Mouse (Mus musculus) limb, embryonic 15.5 days (tissue): Measurements from ENCODE around the gene Sh3bgr. TPM values are rescaled to one million over a fixed set of nuclear protein-coding genes. Genes with fewer than 3 reads are reported as not detected.

Experiments
- ATAC-seq: fragments of 200-750 bp; cut with Nextera tagmentation; 2 replicates; pipeline ENCODE4 v1.8.0; 2017; ENCODE audit warnings: low read depth, moderate TSS enrichment; ENCODE audit not compliant: insufficient number of reproducible peaks, low FRiP score, low TSS enrichment
- H3K27ac ChIP-seq: fragments of 300-500 bp; sonication (generic); 2 replicates; pipeline ENCODE4 v1.5.1; 2015; ENCODE audit warnings: moderate library complexity, mild to moderate bottlenecking, inconsistent platforms
- H3K27me3 ChIP-seq: fragments of 300-500 bp; sonication (generic); 2 replicates; pipeline ENCODE4 v1.6.1; 2015; ENCODE audit warnings: inconsistent platforms
- H3K36me3 ChIP-seq: fragments of 300-500 bp; sonication (generic); 2 replicates; pipeline ENCODE4 v1.6.1; 2015; ENCODE audit warnings: inconsistent platforms
- H3K4me1 ChIP-seq: fragments of 300-500 bp; sonication (generic); 2 replicates; pipeline ENCODE4 v1.6.1; 2015; ENCODE audit warnings: inconsistent platforms
- H3K4me2 ChIP-seq: fragments of 300-500 bp; sonication (generic); 2 replicates; pipeline ENCODE4 v1.6.1; 2015; ENCODE audit warnings: mild to moderate bottlenecking, inconsistent platforms
- H3K4me3 ChIP-seq: fragments of 300-500 bp; sonication (generic); 2 replicates; pipeline ENCODE4 v1.5.1; 2015; ENCODE audit warnings: mild to moderate bottlenecking, inconsistent platforms
- H3K9ac ChIP-seq: fragments of 300-500 bp; sonication (generic); 2 replicates; pipeline ENCODE4 v1.6.1; 2015; ENCODE audit warnings: inconsistent platforms
- H3K9me3 ChIP-seq: fragments of 300-500 bp; sonication (generic); 2 replicates; pipeline ENCODE4 v1.6.1; 2016; ENCODE audit warnings: inconsistent platforms
- WGBS: fragments of 180-500 bp; shearing (Covaris S2); methylation state at CpG from one replicate; pipeline ENCODE4 v1.1.7; 2015; 5-methylcytosine and 5-hydroxymethylcytosine counted together
- polyA plus RNA-seq: library from polyadenylated mRNA; unstranded; fragments of >200 nt; fragmentation: Nextera tagmentation; extraction: Ambion mirVana; gene quantifications from 2 replicates; pipeline ENCODE4 v1.2.1, GENCODE M21; 2015

Gene Sh3bgr
- polyA plus RNA-seq, 1 experiment from 2014 or later: 13.6 TPM

DNA sequence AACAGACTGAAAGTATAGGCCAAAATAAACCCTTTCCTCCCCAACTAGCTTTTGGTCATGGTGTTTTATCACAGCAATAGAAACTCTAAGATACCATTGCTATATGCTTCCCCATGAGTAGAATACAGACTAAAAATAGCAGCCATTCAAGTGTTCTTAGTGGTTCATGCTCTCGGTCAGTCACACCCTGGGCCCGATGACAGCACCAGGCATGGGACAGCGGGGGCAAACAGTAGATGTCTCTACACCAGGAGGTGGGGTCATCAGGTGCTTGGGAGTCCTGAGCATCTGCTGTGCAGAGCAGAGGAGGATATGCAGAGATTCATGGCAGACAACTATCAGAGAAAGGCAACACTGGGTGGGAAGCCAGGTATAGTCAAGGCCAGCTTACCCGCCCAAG lies 12.8 kb downstream of the Sh3bgr start:
- no peak overlapping the region for H3K27ac ChIP-seq
- WGBS: 92% methylated on average over 4 of the region's 4 CpGs
- H3K4me2 ChIP-seq: no peak overlapping the region
- H3K9me3 ChIP-seq: no peaks in the 10 kb centered on the region
- no peaks in the 10 kb centered on the region for H3K36me3 ChIP-seq
- 0 out of 2 replicates have a peak, but pooled peaks cover 3% of the 10 kb centered on the region for H3K4me1 ChIP-seq
- no peak overlapping the region for H3K9ac ChIP-seq
- H3K4me3 ChIP-seq: no peak overlapping the region
- no peaks in the 10 kb centered on the region for H3K27me3 ChIP-seq
- ATAC-seq: no peak

DNA sequence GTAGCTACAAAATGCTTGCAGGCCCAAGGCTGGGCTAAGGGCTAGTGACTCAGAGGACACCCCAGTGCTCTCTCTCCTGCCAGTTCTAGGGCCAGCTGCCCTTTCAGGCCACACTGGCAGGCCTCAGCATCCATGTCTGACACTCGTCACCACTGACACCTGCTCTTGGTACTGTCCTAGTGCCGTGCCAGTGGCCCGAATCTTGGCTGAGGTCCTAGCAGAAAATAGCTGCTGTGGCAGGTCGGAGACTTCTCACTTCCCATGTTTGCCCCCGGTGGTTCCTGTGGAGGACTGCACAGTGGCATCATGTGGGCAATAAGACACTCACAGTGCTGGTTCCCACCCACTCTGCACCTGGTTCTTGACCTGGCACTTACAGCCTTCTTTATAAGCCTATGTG lies 21.2 kb downstream of the Sh3bgr start:
- no peaks in the 10 kb centered on the region for H3K27me3 ChIP-seq
- H3K4me2 ChIP-seq: no peak overlapping the region
- WGBS: 65% methylated on average over 5 of the region's 5 CpGs
- ATAC-seq: no peak
- no peak overlapping the region for H3K9ac ChIP-seq
- H3K4me3 ChIP-seq: no peak overlapping the region
- H3K9me3 ChIP-seq: no peaks in the 10 kb centered on the region
- no peak overlapping the region for H3K27ac ChIP-seq
- H3K4me1 ChIP-seq: no peaks in the 10 kb centered on the region
- H3K36me3 ChIP-seq: no peaks in the 10 kb centered on the region

DNA sequence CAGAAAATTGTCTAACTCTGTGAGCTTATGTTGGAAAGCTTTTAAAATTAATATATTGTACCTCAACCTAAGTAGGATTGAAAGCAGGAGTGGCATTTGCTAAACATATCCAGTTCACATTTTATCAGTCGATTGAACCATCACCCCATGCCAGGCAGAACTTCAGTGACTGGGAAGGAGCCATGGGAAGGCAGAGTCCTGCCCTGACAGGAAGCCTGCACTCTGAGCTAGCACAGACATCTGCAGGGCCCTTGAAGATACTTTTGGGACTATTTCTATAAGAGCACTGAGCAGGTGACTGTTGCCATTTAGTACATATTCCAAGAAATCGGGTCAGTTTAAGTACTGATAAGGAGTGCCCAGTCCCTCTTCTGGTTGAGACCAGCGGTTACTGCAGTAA lies 21.7 kb downstream of the Sh3bgr start:
- no peaks in the 10 kb centered on the region for H3K27me3 ChIP-seq
- H3K36me3 ChIP-seq: no peaks in the 10 kb centered on the region
- ATAC-seq: no peak
- no peaks in the 10 kb centered on the region for H3K4me1 ChIP-seq
- no peaks in the 10 kb centered on the region for H3K9me3 ChIP-seq
- WGBS: 81% methylated on average over 3 of the region's 3 CpGs
- no peak overlapping the region for H3K9ac ChIP-seq
- H3K4me2 ChIP-seq: no peak overlapping the region
- no peak overlapping the region for H3K27ac ChIP-seq
- no peak overlapping the region for H3K4me3 ChIP-seq

DNA sequence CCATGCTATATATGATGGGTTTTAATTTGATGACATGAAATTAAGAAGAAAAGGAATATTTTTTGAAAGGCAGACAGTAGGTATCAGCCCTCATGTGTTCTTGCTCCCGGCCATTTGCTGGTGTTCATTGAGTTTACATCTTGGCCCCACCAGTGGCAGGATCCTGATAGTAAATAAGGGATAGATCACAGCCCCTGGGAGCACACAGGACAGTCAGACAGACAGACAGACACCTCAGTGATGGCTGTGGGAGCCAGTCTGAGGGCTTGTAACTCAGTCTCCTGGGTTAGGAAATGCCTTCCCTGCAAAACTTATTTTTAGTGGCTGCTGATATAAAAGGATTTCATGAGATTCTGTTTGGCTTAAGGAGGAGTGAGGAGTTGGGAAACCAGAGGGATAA lies 22.2 kb downstream of the Sh3bgr start:
- no peak overlapping the region for H3K4me3 ChIP-seq
- H3K9ac ChIP-seq: no peak overlapping the region
- H3K27me3 ChIP-seq: no peaks in the 10 kb centered on the region
- no peaks in the 10 kb centered on the region for H3K9me3 ChIP-seq
- WGBS: 83% methylated on average over 1 of the region's 1 CpGs
- no peak overlapping the region for H3K27ac ChIP-seq
- ATAC-seq: no peak
- H3K4me1 ChIP-seq: no peaks in the 10 kb centered on the region
- no peaks in the 10 kb centered on the region for H3K36me3 ChIP-seq
- H3K4me2 ChIP-seq: no peak overlapping the region

DNA sequence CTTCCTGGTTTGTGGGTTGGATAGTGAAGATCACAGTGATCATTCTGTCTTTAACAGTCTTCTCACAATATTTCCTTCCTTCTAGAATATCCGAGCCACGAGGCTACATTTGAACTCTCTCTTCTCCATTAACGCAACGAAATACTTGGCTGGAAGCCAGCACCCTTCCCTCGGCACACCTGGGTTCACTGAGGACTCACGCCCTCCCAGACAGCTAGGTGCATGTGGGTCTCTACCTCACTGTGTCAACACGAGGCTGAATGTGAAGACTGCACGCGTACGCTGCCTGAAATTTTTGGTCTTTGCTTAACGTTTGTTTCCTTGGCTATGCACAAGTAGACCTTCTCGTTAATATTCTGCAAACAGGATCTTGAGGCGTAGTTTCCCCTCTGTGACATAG lies 28.2 kb downstream of the Sh3bgr start:
- WGBS: 59% methylated on average over 13 of the region's 13 CpGs
- no peak for ATAC-seq
- Histone ChIP-seq H3K9ac (no peak overlapping the region), H3K27me3 (no peaks in the 10 kb centered on the region), H3K4me1 (no peaks in the 10 kb centered on the region), H3K9me3 (no peaks in the 10 kb centered on the region), H3K27ac (no peak overlapping the region), H3K36me3 (no peaks in the 10 kb centered on the region), H3K4me3 (no peak overlapping the region), H3K4me2 (no peak overlapping the region)

DNA sequence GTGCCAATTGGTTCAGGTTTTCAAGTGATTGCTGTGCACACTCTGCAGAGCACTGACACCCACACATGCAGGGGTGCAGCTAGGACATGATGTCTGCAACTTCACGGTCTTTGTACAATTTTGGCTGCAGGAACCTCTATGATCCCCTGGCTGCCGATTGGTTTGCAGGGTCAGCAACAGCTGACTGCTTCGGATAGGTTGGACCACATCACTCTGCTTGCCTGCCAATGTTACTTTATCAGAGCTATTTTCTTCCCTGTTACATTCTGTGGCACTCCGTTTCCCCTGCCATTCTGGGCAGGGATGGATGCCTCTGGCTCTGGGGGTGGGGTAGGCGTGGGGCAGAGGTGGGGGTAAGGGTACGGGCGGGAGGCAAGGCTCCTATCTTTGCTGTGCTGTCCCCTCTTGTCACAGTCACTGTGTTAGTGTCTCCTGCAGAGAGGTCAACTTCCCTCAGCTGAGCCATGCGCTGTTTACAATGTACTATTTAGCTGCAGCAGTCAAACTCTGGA lies 28.9 kb downstream of the Sh3bgr start:
- 60% methylated on average over 8 of the region's 8 CpGs for WGBS
- H3K9ac ChIP-seq: no peak overlapping the region
- no peaks in the 10 kb centered on the region for H3K4me1 ChIP-seq
- no peak overlapping the region for H3K4me3 ChIP-seq
- H3K27ac ChIP-seq: no peak overlapping the region
- no peak overlapping the region for H3K4me2 ChIP-seq
- H3K27me3 ChIP-seq: no peaks in the 10 kb centered on the region
- ATAC-seq: no peak
- H3K9me3 ChIP-seq: no peaks in the 10 kb centered on the region
- no peaks in the 10 kb centered on the region for H3K36me3 ChIP-seq

DNA sequence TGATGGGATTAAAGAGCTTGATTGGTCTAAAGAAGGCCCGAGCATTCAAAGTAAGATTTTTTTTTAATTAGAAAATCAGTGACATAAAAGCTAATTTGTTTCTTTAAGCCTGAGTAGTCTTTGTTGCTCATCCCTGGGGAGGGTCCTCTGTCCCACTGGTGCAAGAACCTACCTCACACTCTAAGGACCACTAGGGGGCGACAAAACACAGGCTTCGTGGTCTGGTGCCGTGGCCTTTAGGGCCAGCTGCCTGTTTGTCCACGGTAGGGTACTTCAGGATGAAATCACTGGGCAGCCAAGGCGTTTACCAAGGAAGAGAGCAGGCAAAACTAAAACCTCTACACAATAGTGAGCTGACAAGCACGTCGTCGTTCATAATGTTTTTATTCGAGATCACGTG lies 30.2 kb downstream of the Sh3bgr start:
- Histone ChIP-seq H3K4me3 (no peak overlapping the region), H3K27ac (no peak overlapping the region), H3K4me1 (no peaks in the 10 kb centered on the region), H3K9me3 (no peaks in the 10 kb centered on the region), H3K9ac (no peak overlapping the region), H3K27me3 (no peaks in the 10 kb centered on the region), H3K36me3 (no peaks in the 10 kb centered on the region), H3K4me2 (no peak overlapping the region)
- 34% methylated on average over 11 of the region's 11 CpGs for WGBS
- no peak for ATAC-seq

DNA sequence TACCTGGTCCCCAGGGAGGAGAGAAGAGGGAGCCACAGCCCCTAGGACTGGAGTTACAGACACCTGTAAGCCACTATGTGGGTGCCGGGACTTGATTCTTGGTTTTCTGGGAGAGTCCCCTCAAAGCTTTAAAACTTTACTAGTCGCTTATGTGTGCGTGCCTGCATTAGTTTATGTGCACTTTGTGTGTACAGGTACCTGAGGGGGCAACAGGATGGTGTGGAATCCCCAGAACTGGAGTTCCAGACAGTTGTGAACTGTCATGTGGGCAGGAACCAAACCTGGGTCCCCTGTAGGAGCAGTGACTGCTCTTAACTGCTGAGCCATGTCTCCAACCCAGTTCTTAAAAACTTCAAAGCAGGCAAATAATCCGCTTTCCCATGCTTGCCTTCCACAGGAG lies 31.0 kb downstream of the Sh3bgr start:
- WGBS: 84% methylated on average over 4 of the region's 4 CpGs
- H3K9me3 ChIP-seq: no peaks in the 10 kb centered on the region
- H3K9ac ChIP-seq: no peak overlapping the region
- no peaks in the 10 kb centered on the region for H3K4me1 ChIP-seq
- H3K4me3 ChIP-seq: no peak overlapping the region
- no peaks in the 10 kb centered on the region for H3K27me3 ChIP-seq
- H3K4me2 ChIP-seq: no peak overlapping the region
- H3K36me3 ChIP-seq: no peaks in the 10 kb centered on the region
- H3K27ac ChIP-seq: no peak overlapping the region
- ATAC-seq: no peak

DNA sequence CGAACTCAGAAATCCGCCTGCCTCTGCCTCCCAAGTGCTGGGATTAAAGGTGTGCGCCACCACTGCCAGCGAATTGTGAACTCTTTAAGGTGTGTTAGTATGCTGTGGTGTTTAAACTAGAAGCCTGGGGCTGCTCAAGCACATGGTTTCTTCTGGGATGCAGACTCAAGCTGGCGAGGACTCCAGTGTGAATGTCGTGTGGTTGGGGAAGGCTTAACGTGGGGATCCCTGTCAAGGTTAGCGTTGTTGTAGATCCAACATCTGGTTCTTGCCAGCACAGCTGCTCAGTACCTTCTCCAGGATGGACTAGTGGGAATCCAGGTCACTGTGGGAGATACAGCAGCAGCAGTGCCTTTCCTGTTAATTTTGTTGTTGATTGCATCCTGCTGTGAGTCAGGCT lies 31.7 kb downstream of the Sh3bgr start:
- H3K27me3 ChIP-seq: no peaks in the 10 kb centered on the region
- no peaks in the 10 kb centered on the region for H3K9me3 ChIP-seq
- H3K4me2 ChIP-seq: no peak overlapping the region
- H3K36me3 ChIP-seq: no peaks in the 10 kb centered on the region
- ATAC-seq: no peak
- no peaks in the 10 kb centered on the region for H3K4me1 ChIP-seq
- WGBS: 85% methylated on average over 8 of the region's 8 CpGs
- H3K27ac ChIP-seq: no peak overlapping the region
- no peak overlapping the region for H3K9ac ChIP-seq
- H3K4me3 ChIP-seq: no peak overlapping the region

DNA sequence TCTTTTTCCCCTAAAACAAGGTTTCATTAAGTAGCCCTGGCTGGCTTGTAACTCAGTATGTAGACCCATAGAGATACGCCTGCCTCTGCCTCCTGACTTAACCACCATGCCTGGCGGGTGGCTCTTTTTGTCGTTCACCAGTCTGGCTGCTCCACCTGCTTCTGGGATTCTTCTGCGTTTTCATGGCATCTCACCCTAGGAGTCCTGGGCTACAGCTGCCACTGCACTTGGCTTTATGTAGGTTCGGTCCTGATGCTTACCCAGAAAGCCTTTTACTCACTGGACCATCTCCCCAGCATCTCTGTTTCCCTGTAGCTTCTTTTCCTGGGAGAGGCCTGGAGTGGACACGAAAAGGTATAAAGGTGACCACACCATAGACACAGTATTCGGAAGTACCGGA lies 33.7 kb downstream of the Sh3bgr start:
- no peaks in the 10 kb centered on the region for H3K27me3 ChIP-seq
- no peak for ATAC-seq
- no peaks in the 10 kb centered on the region for H3K9me3 ChIP-seq
- no peaks in the 10 kb centered on the region for H3K36me3 ChIP-seq
- 86% methylated on average over 8 of the region's 8 CpGs for WGBS
- no peak overlapping the region for H3K4me3 ChIP-seq
- H3K4me2 ChIP-seq: no peak overlapping the region
- H3K4me1 ChIP-seq: no peaks in the 10 kb centered on the region
- no peak overlapping the region for H3K27ac ChIP-seq
- no peak overlapping the region for H3K9ac ChIP-seq

DNA sequence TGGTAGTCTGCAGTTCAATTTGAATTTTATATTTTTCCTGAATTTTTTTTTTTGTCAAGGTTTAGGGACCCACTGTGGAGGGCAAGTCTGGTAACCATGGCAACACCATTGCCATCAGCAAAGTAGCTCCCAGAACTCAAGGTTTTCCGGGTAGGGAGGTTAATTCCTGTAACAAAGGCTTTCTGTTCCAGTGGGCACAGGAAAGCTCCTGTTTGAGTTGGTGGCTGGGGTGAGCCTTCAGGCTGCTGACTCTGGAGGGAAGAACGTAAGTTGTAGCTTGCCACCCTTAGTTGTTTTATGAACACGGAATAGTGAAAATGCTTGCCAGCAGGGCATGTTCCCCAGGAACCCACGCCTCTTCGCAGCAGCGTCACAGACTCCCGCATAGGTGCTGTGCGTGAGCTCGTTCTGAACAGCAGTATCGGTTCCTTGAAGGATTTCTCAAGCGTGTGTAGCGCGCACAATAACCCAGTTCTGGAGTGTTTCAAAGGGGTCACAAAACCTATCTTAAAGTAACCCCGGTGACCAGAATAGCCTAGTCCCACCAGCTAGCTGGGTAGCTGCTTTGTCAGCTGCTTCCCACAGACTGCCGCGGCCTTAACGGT lies 35.2 kb downstream of the Sh3bgr start, which contains the start of gene B3galt5:
B3galt5 (plus strand) TSS at position 436 of the 605 bp plus-strand sequence.
- no peaks in the 10 kb centered on the region for H3K27me3 ChIP-seq
- ATAC-seq: no peak
- peak within 1 kb of the TSS; percentile 57; the same call in 1 of the 2 replicates for H3K27ac ChIP-seq
- no peaks in the 10 kb centered on the region for H3K9me3 ChIP-seq
- no peaks in the 10 kb centered on the region for H3K4me1 ChIP-seq
- no peaks in the 10 kb centered on the region for H3K36me3 ChIP-seq
- no peak within 1 kb of the TSS for H3K4me3 ChIP-seq
- no peak within 1 kb of the TSS for H3K4me2 ChIP-seq
- WGBS: 62% methylated on average over 17 of the region's 17 CpGs
- H3K9ac ChIP-seq: no peak within 1 kb of the TSS

DNA sequence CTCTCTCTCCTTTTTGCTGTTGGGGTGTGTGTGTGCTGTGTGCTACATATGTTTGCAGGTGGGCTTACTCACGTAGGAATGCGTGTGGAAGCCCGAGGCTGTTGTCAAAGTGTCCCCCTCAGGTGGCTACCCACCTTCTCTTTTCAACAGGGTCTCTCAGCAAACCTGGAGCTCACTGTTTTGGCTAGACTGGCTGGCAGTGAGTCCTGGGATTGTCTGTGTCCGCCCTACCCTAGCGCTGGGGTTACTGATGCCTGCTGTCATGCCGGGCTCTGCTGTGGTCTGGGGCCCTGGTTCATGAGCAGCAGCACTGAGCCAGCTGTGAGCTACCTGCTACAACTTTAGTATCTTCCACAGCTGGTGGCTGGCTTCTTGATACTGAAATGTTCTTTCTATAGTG lies 44.2 kb downstream of the Sh3bgr start:
- Histone ChIP-seq H3K27me3 (no peaks in the 10 kb centered on the region), H3K4me1 (no peaks in the 10 kb centered on the region), H3K9me3 (no peaks in the 10 kb centered on the region), H3K4me2 (no peak overlapping the region), H3K4me3 (no peak overlapping the region), H3K9ac (no peak overlapping the region), H3K27ac (no peak overlapping the region), H3K36me3 (no peaks in the 10 kb centered on the region)
- no peak for ATAC-seq
- WGBS: 74% methylated on average over 6 of the region's 6 CpGs

DNA sequence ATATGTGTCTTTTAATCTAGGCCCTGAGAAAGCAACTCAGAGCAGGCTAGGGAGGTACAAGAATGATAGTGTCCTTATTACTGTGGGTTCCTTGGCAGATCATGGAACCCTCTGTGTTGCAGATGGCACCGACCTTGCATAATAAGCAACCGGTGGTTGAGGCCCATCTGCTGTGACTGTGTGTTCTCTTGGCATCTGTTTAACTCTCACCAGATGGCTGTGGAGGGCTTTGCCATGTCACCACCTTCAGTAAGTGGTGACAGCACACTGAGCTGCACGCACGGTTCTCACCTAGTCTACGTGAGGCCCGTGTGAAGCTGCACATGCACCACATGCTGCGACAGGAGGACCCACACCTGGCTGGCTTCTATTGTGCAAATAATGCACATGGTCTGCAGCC lies 49.4 kb downstream of the Sh3bgr start:
- no peak overlapping the region for H3K27ac ChIP-seq
- no peak overlapping the region for H3K4me2 ChIP-seq
- H3K9me3 ChIP-seq: no peaks in the 10 kb centered on the region
- no peak for ATAC-seq
- no peak overlapping the region for H3K9ac ChIP-seq
- H3K4me1 ChIP-seq: no peaks in the 10 kb centered on the region
- no peak overlapping the region for H3K4me3 ChIP-seq
- no peaks in the 10 kb centered on the region for H3K36me3 ChIP-seq
- H3K27me3 ChIP-seq: peaks cover 3% of the 10 kb centered on the region; the same call in 1 of the 2 replicates
- WGBS: 81% methylated on average over 7 of the region's 7 CpGs
